Mouse (Mus musculus) midbrain, embryonic 15.5 days (tissue): ENCODE measurements around the gene Ablim1. TPM values are rescaled to one million over a fixed set of nuclear protein-coding genes. Genes with fewer than 3 reads are reported as not detected.

Experiments
- ATAC-seq: fragments of 200-750 bp; cut with Nextera tagmentation; replicated peaks from 2 replicates; pipeline ENCODE4 v1.8.0; 2017; ENCODE audit warnings: moderate TSS enrichment
- H3K27ac ChIP-seq: fragments of 300-500 bp; sonication (generic); 2 replicates; pipeline ENCODE4 v1.5.1; 2015; ENCODE audit warnings: mild to moderate bottlenecking, inconsistent platforms
- H3K27me3 ChIP-seq: fragments of 300-500 bp; sonication (generic); replicated peaks from 2 replicates; pipeline ENCODE4 v1.6.1; 2015; ENCODE audit warnings: inconsistent platforms
- H3K36me3 ChIP-seq: fragments of 300-500 bp; sonication (generic); replicated peaks from 2 replicates; pipeline ENCODE4 v1.6.1; 2015; ENCODE audit warnings: inconsistent platforms
- H3K4me1 ChIP-seq: fragments of 300-500 bp; sonication (generic); 2 replicates; pipeline ENCODE4 v1.6.1; 2015; ENCODE audit warnings: inconsistent platforms
- H3K4me2 ChIP-seq: fragments of 300-500 bp; sonication (generic); 2 replicates; pipeline ENCODE4 v1.6.1; 2015; ENCODE audit warnings: inconsistent platforms, mild to moderate bottlenecking, moderate library complexity
- H3K4me3 ChIP-seq: fragments of 300-500 bp; sonication (generic); 2 replicates; pipeline ENCODE4 v1.5.1; 2015; ENCODE audit warnings: mild to moderate bottlenecking, inconsistent platforms
- H3K9ac ChIP-seq: fragments of 300-500 bp; sonication (generic); 2 replicates; pipeline ENCODE4 v1.6.1; 2015; ENCODE audit warnings: mild to moderate bottlenecking, inconsistent platforms
- H3K9me3 ChIP-seq: fragments of 300-500 bp; sonication (generic); 2 replicates; pipeline ENCODE4 v1.6.1; 2016; ENCODE audit warnings: inconsistent platforms
- WGBS: fragments of 180-500 bp; shearing (Covaris S2); methylation state at CpG from one replicate; pipeline ENCODE4 v1.1.7; 2015; ENCODE audit warnings: mixed read lengths; 5-methylcytosine and 5-hydroxymethylcytosine counted together
- polyA plus RNA-seq: library from polyadenylated mRNA; unstranded; fragments of >200 nt; fragmentation: Nextera tagmentation; extraction: Ambion mirVana; gene quantifications from 2 replicates; pipeline ENCODE4 v1.2.1, GENCODE M21; 2015

Gene Ablim1
- polyA plus RNA-seq, 1 experiment from 2014 or later: 64.5 TPM

GRCm38 (mm10) chr19:57269791-57270190 lies 44.9 kb downstream of the Ablim1 start:
- 42% methylated on average over 6 of the region's 6 CpGs for WGBS
- no peaks in the 10 kb centered on the region for H3K36me3 ChIP-seq
- no peaks in the 10 kb centered on the region for H3K9me3 ChIP-seq
- no peak overlapping the region for H3K9ac ChIP-seq
- H3K4me2 ChIP-seq: no peak overlapping the region
- H3K27ac ChIP-seq: no peak overlapping the region
- no peak overlapping the region for H3K4me3 ChIP-seq
- ATAC-seq: no peak
- H3K4me1 ChIP-seq: peaks cover 33% of the 10 kb centered on the region
- H3K27me3 ChIP-seq: no peaks in the 10 kb centered on the region

- Histone ChIP-seq H3K4me3 (no peak overlapping the region), H3K4me2 (no peak overlapping the region), H3K9ac (no peak overlapping the region), H3K27me3 (no peaks in the 10 kb centered on the region), H3K4me1 (peaks cover 17% of the 10 kb centered on the region), H3K27ac (no peak overlapping the region), H3K36me3 (no peaks in the 10 kb centered on the region), H3K9me3 (no peaks in the 10 kb centered on the region)
- ATAC-seq: no peak
- 69% methylated on average over 5 of the region's 5 CpGs for WGBS
These were observed 47.2 kb downstream of the Ablim1 start for GRCm38 (mm10) chr19:57267531-57267930.

- H3K9me3 ChIP-seq: no peaks in the 10 kb centered on the region
- 89% methylated on average over 10 of the region's 10 CpGs for WGBS
- no peaks in the 10 kb centered on the region for H3K27me3 ChIP-seq
- no peak overlapping the region for H3K4me3 ChIP-seq
- H3K4me1 ChIP-seq: peaks cover 12% of the 10 kb centered on the region
- H3K4me2 ChIP-seq: no peak overlapping the region
- no peak overlapping the region for H3K9ac ChIP-seq
- no peak overlapping the region for H3K27ac ChIP-seq
- ATAC-seq: no peak
- H3K36me3 ChIP-seq: no peaks in the 10 kb centered on the region
These were observed 48.2 kb downstream of the Ablim1 start for GRCm38 (mm10) chr19:57266374-57267085.

GRCm38 (mm10) chr19:57264296-57264947 lies 50.3 kb downstream of the Ablim1 start:
- Histone ChIP-seq H3K4me2 (no peak overlapping the region; the same call in 1 of the 2 replicates), H3K4me1 (peaks cover 3% of the 10 kb centered on the region), H3K27me3 (no peaks in the 10 kb centered on the region), H3K27ac (no peak overlapping the region), H3K36me3 (no peaks in the 10 kb centered on the region), H3K4me3 (no peak overlapping the region), H3K9ac (no peak overlapping the region), H3K9me3 (no peaks in the 10 kb centered on the region)
- WGBS: 35% methylated on average over 15 of the region's 15 CpGs
- no peak for ATAC-seq

- H3K4me2 ChIP-seq: no peak overlapping the region
- 89% methylated on average over 12 of the region's 12 CpGs for WGBS
- no peak for ATAC-seq
These were observed 56.9 kb downstream of the Ablim1 start for GRCm38 (mm10) chr19:57257801-57258200.

GRCm38 (mm10) chr19:57256666-57257065 lies 58.1 kb downstream of the Ablim1 start:
- WGBS: 29% methylated on average over 9 of the region's 9 CpGs

More at GRCm38 (mm10) chr19:57257801-57258200, 56.9 kb downstream of the Ablim1 start:
- H3K27ac ChIP-seq: no peak overlapping the region
- H3K4me1 ChIP-seq: no peaks in the 10 kb centered on the region
- H3K4me3 ChIP-seq: no peak overlapping the region
- no peaks in the 10 kb centered on the region for H3K9me3 ChIP-seq
- H3K27me3 ChIP-seq: no peaks in the 10 kb centered on the region
- H3K36me3 ChIP-seq: no peaks in the 10 kb centered on the region
- no peak overlapping the region for H3K9ac ChIP-seq

GRCm38 (mm10) chr19:57255157-57255556 lies 59.6 kb downstream of the Ablim1 start:
- 86% methylated on average over 8 of the region's 8 CpGs for WGBS
- Histone ChIP-seq H3K9me3 (no peaks in the 10 kb centered on the region), H3K4me3 (no peak overlapping the region), H3K36me3 (no peaks in the 10 kb centered on the region), H3K27ac (no peak overlapping the region), H3K27me3 (no peaks in the 10 kb centered on the region), H3K4me2 (no peak overlapping the region), H3K4me1 (no peaks in the 10 kb centered on the region), H3K9ac (no peak overlapping the region)
- ATAC-seq: no peak

More at GRCm38 (mm10) chr19:57256666-57257065, 58.1 kb downstream of the Ablim1 start:
- no peaks in the 10 kb centered on the region for H3K27me3 ChIP-seq
- H3K27ac ChIP-seq: no peak overlapping the region
- no peaks in the 10 kb centered on the region for H3K9me3 ChIP-seq
- no peaks in the 10 kb centered on the region for H3K4me1 ChIP-seq
- no peak overlapping the region for H3K4me3 ChIP-seq
- ATAC-seq: no peak
- H3K9ac ChIP-seq: no peak overlapping the region
- no peaks in the 10 kb centered on the region for H3K36me3 ChIP-seq
- no peak overlapping the region for H3K4me2 ChIP-seq

- H3K27ac ChIP-seq: no peak overlapping the region
- no peak for ATAC-seq
- no peaks in the 10 kb centered on the region for H3K27me3 ChIP-seq
- no peaks in the 10 kb centered on the region for H3K36me3 ChIP-seq
- H3K4me3 ChIP-seq: no peak overlapping the region
- no peaks in the 10 kb centered on the region for H3K4me1 ChIP-seq
- no peak overlapping the region for H3K9ac ChIP-seq
- 80% methylated on average over 9 of the region's 9 CpGs for WGBS
- no peak overlapping the region for H3K4me2 ChIP-seq
- H3K9me3 ChIP-seq: no peaks in the 10 kb centered on the region
These were observed 61.8 kb downstream of the Ablim1 start for GRCm38 (mm10) chr19:57252692-57253448.

GRCm38 (mm10) chr19:57248781-57249180 lies 65.9 kb downstream of the Ablim1 start:
- 88% methylated on average over 5 of the region's 5 CpGs for WGBS
- Histone ChIP-seq H3K4me2 (no peak overlapping the region), H3K4me1 (no peaks in the 10 kb centered on the region), H3K36me3 (no peaks in the 10 kb centered on the region), H3K9me3 (no peaks in the 10 kb centered on the region), H3K27me3 (no peaks in the 10 kb centered on the region), H3K9ac (no peak overlapping the region), H3K27ac (no peak overlapping the region), H3K4me3 (no peak overlapping the region)
- no peak for ATAC-seq

- no peak overlapping the region for H3K9ac ChIP-seq
- H3K4me3 ChIP-seq: no peak overlapping the region
- 0 out of 2 replicates have a peak, but pooled peaks cover under 1% of the 10 kb centered on the region for H3K4me1 ChIP-seq
- H3K4me2 ChIP-seq: no peak overlapping the region
- no peak overlapping the region for H3K27ac ChIP-seq
- H3K36me3 ChIP-seq: no peaks in the 10 kb centered on the region
- no peaks in the 10 kb centered on the region for H3K9me3 ChIP-seq
- WGBS: 77% methylated on average over 8 of the region's 8 CpGs
- no peak for ATAC-seq
- H3K27me3 ChIP-seq: no peaks in the 10 kb centered on the region
These were observed 67.5 kb downstream of the Ablim1 start for GRCm38 (mm10) chr19:57247221-57247620.

- Histone ChIP-seq H3K9ac (no peak overlapping the region), H3K4me3 (no peak overlapping the region), H3K27ac (no peak overlapping the region), H3K9me3 (no peaks in the 10 kb centered on the region), H3K36me3 (no peaks in the 10 kb centered on the region), H3K4me2 (no peak overlapping the region), H3K4me1 (0 out of 2 replicates have a peak, but pooled peaks cover 7% of the 10 kb centered on the region), H3K27me3 (no peaks in the 10 kb centered on the region)
- no peak for ATAC-seq
- 70% methylated on average over 7 of the region's 7 CpGs for WGBS
These were observed 70.4 kb downstream of the Ablim1 start for GRCm38 (mm10) chr19:57244281-57244680.

GRCm38 (mm10) chr19:57243606-57244005 lies 71.1 kb downstream of the Ablim1 start:
- Histone ChIP-seq H3K9ac (no peak overlapping the region), H3K27me3 (no peaks in the 10 kb centered on the region), H3K9me3 (no peaks in the 10 kb centered on the region), H3K4me3 (no peak overlapping the region), H3K4me2 (no peak overlapping the region), H3K36me3 (no peaks in the 10 kb centered on the region), H3K27ac (no peak overlapping the region), H3K4me1 (peaks cover 8% of the 10 kb centered on the region; the same call in 1 of the 2 replicates)
- WGBS: 78% methylated on average over 8 of the region's 8 CpGs
- no peak for ATAC-seq
